Mouse (Mus musculus) layer of hippocampus, adult 8-10 months (tissue): ENCODE measurements around the gene Spert. TPM values are rescaled to one million over a fixed set of nuclear protein-coding genes. Genes with fewer than 3 reads are reported as not detected.
A peak's percentile ranks its signal among the peaks of the same experiment; 100 is the strongest.

Experiments
- DNase-seq, 2 experiments: peaks; one replicate each; pipeline ENCODE4 v3.0.0; 2022; ENCODE audit warnings: low spot score in 2 of 2
- total RNA-seq, 4 experiments: library from RNA; stranded (reverse); gene quantifications; 2 replicates each; pipeline ENCODE4 v1.2.4; 2022

The Spert gene
- total RNA-seq: not detected

- DNase-seq: no peak
These were observed at the start of gene Spert for GRCm38 (mm10) chr14:75592978-75593377. Gene Spert, minus strand, starts transcription at chr14:75593116.

GRCm38 (mm10) chr14:75642080-75642479 lies 49.2 kb upstream of the Spert start, which contains the start of gene Erich6b:
Gene Erich6b, plus strand, starts transcription at chr14:75642259.
- no peak for DNase-seq

GRCm38 (mm10) chr14:75641369-75641768 lies 48.5 kb upstream of the Spert start:
- peak in 1 of 2 experiments; percentile 10 for DNase-seq

GRCm38 (mm10) chr14:75640846-75641245 lies 47.9 kb upstream of the Spert start:
- DNase-seq: no peak

- DNase-seq: no peak
These were observed 44.7 kb upstream of the Spert start for GRCm38 (mm10) chr14:75637641-75638040.

GRCm38 (mm10) chr14:75636107-75636506 lies 43.2 kb upstream of the Spert start:
- no peak for DNase-seq

GRCm38 (mm10) chr14:75635350-75635749 lies 42.4 kb upstream of the Spert start:
- peak; percentile 24 to 55 for DNase-seq

GRCm38 (mm10) chr14:75628870-75629269 lies 36.0 kb upstream of the Spert start:
- no peak for DNase-seq

- DNase-seq: no peak
These were observed 30.1 kb upstream of the Spert start for GRCm38 (mm10) chr14:75622984-75623383.

GRCm38 (mm10) chr14:75616375-75616774 lies 23.5 kb upstream of the Spert start:
- DNase-seq: no peak

GRCm38 (mm10) chr14:75609176-75609575 lies 16.3 kb upstream of the Spert start:
- no peak for DNase-seq

- no peak for DNase-seq
These were observed 9.0 kb downstream of the Spert start for GRCm38 (mm10) chr14:75583870-75584269.

- no peak for DNase-seq
These were observed 13.9 kb downstream of the Spert start for GRCm38 (mm10) chr14:75579010-75579409.

- no peak for DNase-seq
These were observed 26.6 kb downstream of the Spert start for GRCm38 (mm10) chr14:75566303-75566702.

GRCm38 (mm10) chr14:75565534-75566140 lies 27.3 kb downstream of the Spert start:
- peak; percentile 44 to 45 for DNase-seq

GRCm38 (mm10) chr14:75561577-75562331 lies 31.2 kb downstream of the Spert start:
- DNase-seq: no peak

- DNase-seq: no peak
These were observed 51.2 kb downstream of the Spert start for GRCm38 (mm10) chr14:75541731-75542130.

- DNase-seq: no peak
These were observed 51.9 kb downstream of the Spert start for GRCm38 (mm10) chr14:75540996-75541350.

GRCm38 (mm10) chr14:75540216-75540995 lies 52.5 kb downstream of the Spert start:
- no peak for DNase-seq

- no peak for DNase-seq
These were observed 53.7 kb downstream of the Spert start for GRCm38 (mm10) chr14:75539205-75539604.
